Mouse (Mus musculus) naive thymus-derived CD4-positive, alpha-beta T cell, adult 2 months (primary cell): ENCODE measurements around the gene Cops7a.

Experiments
- DNase-seq: peaks from one replicate; pipeline ENCODE4 v3.0.0-alpha.2; 2011; ENCODE audit warnings: low read depth

Gene Cops7a

DNA sequence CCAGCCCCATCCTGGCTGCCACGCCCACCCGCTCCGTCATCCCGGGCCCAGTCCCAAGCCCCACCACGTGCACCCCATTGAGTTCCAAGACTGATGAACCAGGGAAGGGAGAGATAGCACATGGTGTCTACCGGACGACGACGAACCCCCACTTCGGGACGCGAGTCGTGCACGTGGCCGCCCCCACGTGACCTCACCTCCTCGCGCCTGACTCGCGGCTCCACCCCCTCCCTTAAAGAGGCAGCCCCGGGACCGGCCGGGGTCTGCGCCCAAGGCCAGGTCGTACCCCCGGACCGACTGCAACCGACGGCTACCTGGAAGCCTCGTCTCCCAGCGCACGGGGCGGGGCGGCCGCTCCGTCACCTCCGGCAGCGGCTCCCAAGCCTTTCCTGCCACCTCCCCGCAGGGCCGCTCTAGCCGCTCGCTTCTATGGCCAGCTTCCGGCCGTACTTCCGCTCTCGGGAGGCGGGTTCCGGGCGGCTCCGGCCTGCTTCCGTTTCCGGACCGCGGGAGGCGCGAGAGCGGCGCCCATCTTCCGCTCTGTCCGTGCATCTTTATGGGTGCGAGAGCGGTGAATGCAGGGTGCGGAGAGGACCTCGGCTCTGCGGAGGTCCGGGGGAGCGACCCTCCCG is at the start of gene Cops7a:
Gene Cops7a (minus strand): TSS at position 451 of the 632 bp plus-strand sequence.
- DNase-seq, result peak; percentile 95

DNA sequence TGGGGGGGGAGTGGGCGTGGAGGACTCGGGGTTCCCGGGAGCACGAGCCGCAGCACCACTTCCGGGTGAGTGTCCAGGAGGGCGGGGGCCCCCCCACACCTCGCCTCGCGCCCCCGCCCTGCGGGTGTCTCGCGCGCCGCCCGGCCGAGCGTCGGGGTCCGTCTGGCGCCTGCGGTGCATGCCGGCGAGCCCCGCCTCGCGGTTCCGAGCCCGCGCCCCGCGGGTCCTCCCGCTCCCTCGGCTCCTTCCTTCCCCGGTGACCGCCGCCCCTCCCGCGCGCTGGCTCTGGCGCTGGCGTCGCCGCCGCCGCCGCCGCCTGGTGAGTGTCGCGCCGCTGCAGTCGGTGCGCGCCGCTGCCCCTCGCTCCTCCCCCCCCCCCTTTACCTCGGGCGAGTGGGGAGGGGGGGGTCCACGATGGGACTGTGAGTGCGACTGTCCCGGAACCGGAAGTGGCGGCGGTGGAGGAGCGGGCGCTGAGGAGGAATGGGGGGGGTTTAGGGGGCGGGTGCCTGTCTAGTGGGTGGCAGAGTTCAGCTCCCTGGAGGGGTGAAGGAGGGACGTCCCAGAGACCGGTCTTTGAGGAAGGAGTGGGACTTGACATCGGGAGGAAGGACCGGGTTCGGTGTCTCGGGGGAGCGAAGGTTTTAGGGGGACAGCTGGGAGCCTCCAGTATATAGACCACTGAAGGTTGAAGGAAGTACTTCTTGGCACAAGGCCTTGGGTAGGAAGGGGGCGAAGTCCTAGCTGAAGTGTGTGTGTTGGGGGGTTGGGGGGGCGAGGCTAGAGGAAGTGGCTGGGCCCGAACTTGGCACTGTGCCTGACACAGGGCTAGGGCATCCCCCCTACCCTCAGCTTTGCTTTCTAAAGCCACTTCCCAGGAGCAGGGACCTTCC is 44.1 kb upstream of the Cops7a start:
- DNase-seq, result peak; percentile 89

DNA sequence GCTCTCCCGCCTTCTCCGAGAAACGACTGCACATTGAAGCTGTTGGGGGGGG is 43.6 kb upstream of the Cops7a start, which contains the start of gene Zfp384:
Gene Zfp384 (plus strand): TSS at position 17 of the 52 bp plus-strand sequence.
- DNase-seq, result no peak

DNA sequence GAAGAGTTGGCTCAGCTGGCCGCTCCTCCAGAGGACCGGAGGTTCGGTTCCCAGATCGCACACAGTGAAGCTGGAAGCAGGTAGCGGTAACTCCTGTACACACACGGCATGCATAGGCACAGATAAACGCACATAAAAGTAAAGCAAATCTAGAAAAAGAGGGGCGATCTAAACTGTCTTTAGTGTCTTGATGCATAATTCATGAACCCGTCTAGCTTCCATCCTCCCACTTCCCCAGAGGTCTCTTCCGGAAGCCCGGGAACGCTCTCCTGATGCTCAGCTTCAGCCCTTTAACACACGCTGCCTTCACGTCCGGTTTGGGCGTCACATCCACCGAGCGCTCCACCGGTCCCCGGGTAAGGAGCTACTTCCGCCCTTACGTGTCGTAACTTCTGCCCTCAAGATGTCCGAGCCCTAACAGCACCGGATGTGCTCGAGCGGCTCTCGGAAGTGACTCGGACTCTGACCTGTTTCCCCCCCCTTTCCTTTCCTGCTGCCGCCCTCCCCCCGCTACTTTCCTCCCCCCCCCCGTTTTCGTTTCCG is 43.3 kb upstream of the Cops7a start:
- DNase-seq, result peak; percentile 97

DNA sequence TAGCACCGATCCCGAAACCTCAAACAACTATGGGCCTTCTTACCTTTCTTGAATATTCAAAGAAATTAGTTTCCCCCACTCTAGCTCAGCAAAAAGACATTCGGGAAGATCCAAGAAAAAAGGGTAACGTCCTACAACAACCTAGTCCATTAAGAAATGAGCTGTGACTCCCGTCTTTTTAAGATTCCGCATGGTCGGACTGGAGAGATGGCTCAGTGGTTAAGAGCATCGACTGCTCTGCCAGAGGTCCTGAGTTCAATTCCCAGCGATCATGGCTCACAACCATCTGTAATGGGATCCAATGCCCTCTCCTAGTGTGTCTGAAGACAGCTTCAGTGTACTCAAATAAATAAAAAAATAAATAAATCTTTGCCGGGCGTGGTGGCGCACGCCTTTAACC is 42.7 kb upstream of the Cops7a start:
- DNase-seq, result no peak

DNA sequence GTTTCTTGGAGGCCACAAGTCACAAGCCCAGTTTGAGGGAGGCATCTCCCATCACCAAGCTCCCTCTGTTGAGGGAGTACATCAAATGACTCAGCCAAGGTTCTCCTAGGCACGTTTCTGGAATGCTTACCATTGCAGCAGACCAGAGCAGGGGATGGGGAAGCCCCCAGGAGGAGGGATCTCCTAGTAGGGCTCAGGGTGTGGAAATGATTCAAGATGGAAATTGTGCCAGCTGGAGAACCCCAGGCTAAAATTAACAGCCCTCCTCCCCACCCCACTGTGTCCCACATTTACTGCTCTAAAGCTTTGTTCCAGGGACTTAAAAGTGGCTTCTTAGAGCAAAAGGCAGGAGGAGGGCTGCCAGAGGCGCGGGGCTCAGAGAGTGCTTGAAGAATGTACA is 39.7 kb upstream of the Cops7a start:
- DNase-seq, result no peak

DNA sequence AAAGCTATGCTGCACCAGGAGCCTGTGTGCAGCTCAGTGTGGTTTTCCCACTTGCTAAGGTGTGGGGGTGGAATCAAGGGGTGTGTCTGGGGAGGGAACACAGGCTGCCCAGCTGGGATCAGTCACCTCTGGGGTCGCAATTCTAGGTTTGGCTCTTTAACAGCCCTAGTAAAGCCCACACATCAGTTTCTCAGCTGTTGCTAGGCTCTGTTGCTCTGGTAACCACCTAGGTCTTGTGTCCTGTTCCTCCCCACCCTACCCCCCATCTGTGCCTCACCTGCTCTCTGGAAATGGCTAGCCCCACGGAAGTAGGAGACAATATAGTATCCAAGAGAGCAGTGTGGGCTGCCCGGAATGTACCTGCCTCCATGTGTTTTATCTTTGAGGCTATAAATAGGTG is 38.4 kb upstream of the Cops7a start:
- no peak for DNase-seq

DNA sequence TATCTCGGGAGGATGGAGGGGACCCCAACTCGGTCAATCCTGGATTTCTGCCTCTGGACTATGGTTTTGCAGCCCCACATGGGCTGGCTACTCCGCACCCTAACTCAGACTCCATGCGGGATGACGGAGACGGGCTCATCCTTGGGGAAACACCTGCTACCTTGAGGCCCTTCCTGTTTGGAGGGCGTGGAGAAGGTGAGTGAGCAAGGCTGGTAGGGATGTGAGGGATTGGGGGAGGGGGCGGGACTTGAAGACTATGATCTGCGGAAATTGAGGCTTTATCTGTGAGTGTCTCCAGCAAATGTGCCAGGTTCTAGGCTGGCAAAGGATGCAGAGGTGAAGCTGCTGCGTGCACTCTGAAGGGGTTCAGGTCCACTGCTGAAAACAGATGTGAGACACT is 34.2 kb upstream of the Cops7a start:
- no peak for DNase-seq

DNA sequence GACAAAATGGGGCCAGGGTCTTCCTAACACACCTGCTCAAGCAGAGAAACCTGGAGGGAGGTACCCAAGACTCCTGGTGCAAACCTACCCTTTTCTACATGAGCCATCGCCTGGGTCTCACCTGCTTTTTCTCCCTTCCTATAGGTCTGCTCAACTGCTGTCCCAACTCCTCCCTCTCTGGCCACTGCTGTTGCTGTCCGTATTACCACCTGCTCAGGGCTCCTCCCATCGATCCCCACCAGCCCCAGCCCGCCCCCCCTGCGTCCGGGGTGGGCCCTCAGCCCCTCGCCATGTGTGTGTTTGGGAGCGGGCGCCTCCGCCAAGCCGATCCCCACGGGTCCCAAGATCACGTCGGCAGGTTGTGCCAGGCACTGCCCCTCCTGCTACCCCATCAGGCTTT is 33.8 kb upstream of the Cops7a start:
- no peak for DNase-seq

DNA sequence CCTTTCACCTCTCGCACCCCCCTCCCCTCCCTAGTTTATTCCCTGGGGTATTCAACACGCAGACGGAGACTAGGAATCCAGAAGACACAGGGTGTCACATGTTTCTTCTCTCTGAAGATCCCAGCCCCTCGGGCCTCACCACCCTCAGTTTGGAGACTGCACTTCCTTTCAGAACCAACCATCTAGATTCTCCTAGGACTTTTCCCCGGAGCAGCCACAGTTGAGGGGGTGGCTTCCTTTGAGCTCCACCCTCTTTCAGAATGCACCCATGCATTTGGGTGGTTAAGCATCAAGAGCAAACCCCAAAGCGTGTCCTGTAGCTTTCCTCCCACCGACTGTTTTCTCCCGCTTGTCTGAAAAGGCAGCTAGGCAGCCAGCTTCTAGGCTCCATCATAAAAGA is 32.7 kb upstream of the Cops7a start:
- DNase-seq, result peak; percentile 33

DNA sequence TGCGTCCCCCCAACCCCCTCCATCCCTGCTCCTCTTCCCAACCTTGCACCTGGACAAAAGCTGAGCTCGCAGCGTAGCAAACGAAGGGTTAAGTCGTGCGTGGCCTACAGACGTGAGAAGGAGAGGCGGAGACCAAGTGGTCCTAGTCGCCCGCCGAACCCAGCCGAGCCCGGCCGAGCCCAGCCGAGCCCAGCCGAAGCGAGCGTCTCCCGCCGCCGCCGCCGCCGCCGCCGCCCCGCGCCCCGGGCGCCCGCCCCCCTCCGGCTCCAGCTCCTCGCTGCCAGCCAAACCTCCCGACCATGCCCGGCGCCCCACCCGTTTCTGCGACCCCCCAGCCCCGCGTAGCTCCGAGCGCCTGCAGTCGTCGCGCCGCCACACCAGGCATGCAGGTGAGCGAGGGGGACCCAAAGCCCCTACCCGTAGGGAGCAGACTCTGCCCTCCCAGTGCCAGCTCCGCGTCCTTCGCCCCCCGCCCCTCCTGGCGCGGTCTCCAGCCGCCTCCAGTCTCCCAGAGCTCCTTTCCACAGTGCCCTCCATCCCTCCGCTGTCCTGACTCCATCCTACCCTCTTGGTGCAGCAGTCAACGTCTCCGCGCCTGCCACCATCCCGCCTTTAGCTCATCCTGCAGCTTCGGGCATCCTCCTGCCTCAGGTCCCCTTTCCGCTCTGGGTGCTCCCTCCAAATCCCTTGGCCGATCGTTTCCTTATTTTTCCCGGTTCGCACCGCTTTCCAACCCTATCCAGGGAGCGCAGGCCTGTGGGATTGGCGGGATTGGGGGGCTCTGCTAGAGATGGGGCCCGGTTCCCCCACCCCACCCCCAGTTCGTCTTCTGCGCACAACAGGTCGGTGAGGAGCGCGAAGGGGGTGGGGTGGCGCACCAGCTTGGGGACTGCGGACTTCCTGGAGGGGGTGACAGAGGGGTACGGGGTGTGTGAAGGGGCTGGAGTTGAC is 31.5 kb upstream of the Cops7a start, which contains the start of gene Pianp:
Gene Pianp (plus strand): TSS at position 144 of the 951 bp plus-strand sequence.
- DNase-seq, result peak; percentile 79

DNA sequence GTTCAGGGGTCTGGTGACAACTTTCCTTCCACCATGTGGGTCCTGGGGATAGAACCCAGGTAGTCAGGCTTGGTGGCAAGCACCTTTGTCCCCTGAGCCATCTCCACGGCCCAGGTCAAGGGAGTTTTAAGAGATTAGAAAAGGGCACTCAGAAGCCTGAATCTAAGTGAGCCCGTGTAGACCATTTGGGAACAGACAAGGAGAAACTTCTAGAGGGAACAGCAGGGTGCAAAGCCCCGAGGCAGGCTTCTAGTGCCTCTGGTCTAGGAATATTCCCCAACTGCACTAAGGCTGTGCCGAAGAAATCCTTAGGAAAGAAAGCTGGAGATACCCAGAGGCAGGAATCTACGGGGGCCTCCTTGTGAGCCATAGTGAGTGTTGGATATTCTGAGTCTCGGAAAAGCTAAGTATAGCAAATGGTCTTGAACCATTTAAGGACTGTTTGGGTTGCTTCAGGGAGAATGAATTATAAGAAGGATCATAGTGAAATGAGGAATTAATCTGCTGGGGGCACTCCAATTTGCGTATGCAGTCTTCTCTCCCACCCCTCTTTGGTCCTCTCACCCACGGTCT is 30.6 kb upstream of the Cops7a start:
- no peak for DNase-seq

DNA sequence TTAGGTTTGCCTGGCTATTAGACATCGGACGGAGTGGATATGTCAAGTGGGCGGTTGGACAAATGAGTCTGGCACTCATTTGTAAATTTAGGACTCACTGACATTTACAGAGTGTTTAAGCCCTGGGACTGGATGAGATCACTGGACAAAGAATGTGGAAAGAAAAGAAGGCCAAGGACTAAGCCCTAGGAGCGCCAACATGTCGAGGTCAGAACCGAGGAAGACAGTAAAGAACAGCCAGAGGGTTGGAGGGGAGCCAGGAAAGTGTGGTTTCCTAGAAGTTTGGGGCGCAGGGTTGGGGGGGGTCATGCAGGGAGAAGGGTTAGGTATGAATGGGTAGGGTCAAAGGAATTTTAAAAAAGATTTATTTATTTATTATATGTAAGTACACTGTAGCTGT is 29.9 kb upstream of the Cops7a start:
- DNase-seq, result no peak

DNA sequence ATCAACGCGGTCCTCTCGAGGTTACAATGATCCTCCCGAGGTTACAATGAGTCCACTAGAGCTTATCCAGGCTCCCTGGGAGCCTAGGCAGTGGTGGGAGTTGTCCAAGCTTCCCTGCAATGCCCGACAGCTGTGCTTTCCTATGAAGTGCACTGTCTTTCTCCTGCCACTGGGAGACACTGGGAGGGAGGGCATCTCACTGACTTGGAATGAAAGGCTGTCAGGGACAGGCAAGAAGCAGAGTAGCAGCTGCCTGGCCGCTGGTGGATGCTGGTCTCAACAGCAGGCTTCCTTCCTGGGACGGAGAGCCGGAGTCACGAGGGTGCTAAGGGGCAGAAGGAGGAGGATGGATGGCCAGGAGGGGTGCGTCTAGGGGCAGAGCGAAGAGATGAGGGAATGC is 28.5 kb upstream of the Cops7a start:
- DNase-seq, result no peak

DNA sequence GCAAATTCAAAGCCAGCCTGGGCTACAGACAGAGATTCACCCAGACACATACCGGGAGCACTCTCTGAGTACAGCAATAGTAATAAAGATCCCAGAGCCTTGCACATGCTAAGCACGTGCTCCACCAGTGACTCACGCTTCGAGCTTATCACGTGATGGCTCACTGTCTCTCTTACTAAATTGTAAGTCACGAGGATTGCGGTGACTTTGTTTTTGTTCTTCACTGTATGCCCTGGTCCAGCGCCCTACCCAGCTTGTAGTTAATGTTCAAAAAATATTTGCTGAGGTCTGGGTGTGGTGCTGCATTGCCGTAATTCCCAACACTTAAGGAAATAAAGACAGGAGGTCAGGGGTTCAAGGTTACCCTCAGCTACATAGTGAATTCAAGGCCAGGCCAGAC is 28.0 kb upstream of the Cops7a start:
- DNase-seq, result no peak

DNA sequence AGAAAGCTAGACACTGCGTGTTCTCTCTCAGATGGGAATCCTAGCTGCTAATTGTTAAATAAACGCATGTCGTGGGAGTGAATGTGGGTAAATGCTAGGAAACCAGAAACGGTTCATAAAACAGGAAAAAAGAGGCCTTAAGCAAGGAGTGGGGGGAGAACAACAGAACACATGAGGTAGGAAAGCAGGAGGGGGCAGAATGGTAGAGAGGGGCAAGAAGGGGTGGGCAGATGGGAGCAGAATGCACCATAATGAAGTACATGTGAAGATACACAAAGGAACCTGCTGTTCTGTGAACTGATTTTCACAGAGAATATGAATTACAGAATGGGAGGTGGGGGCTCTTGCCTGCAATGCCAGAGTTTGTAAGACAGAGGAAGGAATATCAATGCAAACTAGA is 26.9 kb upstream of the Cops7a start:
- DNase-seq, result no peak

DNA sequence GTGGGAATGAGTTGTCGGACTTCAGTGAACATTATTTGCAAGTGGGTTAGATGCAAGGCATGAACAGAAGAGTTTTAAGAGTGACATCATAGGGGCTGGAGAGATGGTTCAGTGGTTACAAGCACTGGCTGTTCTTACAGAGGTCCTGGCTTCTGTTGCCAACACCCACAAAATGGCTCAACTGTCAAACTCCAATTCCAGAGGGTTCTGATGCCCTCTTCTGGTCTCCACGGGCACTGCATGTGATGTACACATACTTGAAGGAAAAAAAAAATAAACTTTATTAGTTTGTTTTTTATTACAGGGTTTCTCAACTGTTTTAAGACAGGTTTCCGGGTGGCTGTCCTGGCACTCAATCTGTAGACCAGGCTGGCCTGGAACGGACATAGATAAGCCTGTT is 2.4 kb upstream of the Cops7a start:
- DNase-seq, result peak; percentile 79

DNA sequence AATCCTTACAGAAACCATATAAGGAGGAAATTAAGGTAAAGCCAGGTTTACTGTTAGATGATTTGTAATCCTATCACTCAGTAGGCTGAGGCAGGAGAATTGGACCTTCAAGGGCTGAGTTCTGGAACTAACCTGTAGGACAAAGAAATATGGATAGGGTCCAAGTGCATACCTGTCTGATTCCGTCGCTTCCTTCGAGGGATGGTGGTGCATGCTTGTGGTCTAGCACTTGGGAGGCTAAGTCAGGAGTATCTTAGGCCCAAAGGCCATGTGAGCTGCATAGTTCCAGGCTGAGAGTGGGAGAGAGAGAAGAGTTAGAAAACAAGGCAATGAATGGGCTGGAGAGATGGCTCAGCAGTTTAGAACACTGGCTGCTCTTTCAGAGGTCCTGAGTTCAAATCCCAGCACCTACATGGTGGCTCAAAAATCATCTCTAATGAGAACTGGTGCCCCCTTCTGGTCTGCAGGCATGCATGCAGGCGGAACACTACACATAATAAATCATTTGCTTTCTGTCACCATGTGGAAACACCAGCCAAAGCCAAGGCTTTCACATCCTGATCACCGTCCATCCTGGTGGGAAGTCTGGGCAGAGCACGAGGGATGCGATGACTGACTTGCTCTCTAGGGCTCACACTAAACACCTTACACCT is 1.3 kb upstream of the Cops7a start:
- DNase-seq, result peak; percentile 64

DNA sequence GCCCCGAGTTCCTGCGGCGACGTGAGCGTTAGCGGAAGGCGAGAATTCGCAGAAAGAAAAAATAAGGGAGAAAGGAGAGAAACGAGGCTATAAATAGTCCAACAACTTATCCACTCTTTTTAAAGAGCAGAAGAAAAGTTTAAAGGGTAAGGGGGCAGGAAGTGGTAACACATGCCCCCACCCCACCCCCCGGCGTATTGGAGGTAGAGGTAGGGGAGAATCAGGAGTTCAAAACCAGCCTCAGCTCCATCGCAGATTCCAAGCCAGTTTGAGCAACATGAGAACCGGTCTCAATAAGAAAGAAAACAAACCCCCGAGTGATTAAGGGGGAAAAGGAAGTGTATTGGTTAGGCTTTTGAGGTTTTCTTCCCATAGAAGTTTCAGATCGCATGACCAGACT is 409 bp upstream of the Cops7a start:
- no peak for DNase-seq

DNA sequence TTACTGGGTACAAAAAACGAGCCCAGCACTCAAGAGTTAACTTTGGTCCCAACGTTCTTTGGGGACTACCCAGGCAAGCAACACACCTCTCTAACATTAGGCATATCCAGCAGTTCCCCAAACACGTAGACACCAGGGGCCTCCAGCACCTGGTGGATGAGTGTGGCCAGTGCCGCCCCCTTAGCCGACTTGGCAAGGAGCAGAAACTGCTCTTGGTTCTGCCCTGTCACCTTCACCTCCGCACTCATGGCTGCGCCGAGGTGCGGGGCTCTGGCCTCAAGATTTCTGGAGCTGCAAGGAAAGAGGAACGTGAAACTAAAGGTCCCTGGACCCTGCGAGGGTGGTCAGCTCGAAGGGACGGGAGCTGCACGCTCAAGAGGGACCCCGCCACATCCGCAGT is 700 bp downstream of the Cops7a start:
- no peak for DNase-seq

DNA sequence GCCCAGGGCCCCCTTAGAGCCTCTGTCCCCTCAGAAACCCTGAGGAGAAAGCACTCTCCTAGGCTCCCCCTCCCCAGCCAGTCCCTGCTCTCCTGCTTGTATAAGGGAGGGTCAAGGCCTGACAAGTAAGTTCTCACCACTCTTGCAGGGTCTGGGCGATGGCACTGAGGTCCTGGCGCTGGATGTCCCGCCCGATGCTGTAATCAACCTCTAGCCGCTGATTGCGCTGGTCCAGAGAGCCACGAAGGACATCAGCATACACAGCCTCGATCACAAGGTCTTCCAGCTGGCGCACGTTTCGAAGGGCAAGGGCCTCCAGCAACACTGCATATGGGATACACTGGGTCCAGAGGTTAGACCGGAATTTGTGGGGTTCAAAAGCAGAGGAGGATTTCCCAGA is 4.3 kb downstream of the Cops7a start:
- DNase-seq, result no peak

DNA sequence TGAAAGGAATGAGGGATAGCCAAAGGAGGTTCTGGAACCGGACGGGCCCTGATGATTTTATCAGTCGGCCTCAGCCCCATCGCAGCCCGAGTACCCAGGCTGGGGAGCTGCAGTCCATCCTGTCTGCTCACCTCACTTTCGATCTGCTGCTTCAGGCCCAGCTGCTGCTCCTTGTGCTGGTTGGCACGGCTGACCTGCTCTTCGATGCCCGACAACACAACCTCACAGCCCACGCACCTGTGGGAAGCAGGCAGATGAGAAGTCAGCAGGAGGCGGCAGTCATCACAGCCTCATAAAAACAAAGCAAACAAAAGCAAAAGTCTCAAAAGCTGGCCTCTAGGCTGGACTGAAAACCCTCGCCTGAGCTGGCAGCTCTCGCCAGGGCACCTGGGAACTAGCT is 5.4 kb downstream of the Cops7a start:
- no peak for DNase-seq
